ENCODE assay signal across 24 mouse cellular contexts in genomic region chr19:43022611-43023173, GRCm38 (mm10).
A peak's percentile ranks its signal among the peaks of the same experiment; 100 is the strongest.
DNase-seq lines count a peak whose midpoint lies in the region.
"Had no signal": no experiment of that assay in that cellular context is flagged by ENCODE, and none has a peak within 500 bp of the region (broad histone marks: within the 10 kb centered on the region; RNA-seq: fewer than 3 reads in every experiment).

No protein-coding gene starts in this region.

- H3K4me3 ChIP-seq in embryonic facial prominence, embryonic 10.5 days = no peak overlapping the region
- H3K4me3 ChIP-seq: embryonic facial prominence, embryonic 12.5 days; erythroblast, embryonic 14.5 days; forebrain, embryonic 12.5 days; heart, embryonic 13.5 days; left cerebral cortex, adult 2 months; midbrain, embryonic 10.5 days; myocyte; neural tube, embryonic 13.5 days had no signal

- WGBS in embryonic facial prominence, embryonic 10.5 days = 86% methylated on average over 3 of the region's 3 CpGs

- peak; percentile 3 for DNase-seq in adrenal gland, postnatal 10 days
- DNase-seq in adrenal gland, postnatal 4 days (ENCODE audit: low spot score in 2 of 2) = no peak
- DNase-seq in layer of hippocampus, adult 8-10 months (ENCODE audit: low spot score in 2 of 2) = peak; percentile 32 to 37
- no peak for DNase-seq in layer of hippocampus, postnatal 25 days (ENCODE audit: extremely low spot score in 1 of 2, low spot score in 1 of 2)
- peak; percentile 15 for DNase-seq in embryonic facial prominence, embryonic 10.5 days (ENCODE audit: low spot score)
- no peak for DNase-seq in lung, postnatal 25 days (ENCODE audit: low spot score)
- no peak for DNase-seq in yolk sac, embryonic 10.5 days (ENCODE audit: low spot score)
- DNase-seq: cerebellum, adult 2 months; cerebellum, postnatal 25 days; gastrocnemius, postnatal 25 days; heart, adult 18-20 months; heart, postnatal 14 days; kidney, postnatal 25 days; thymus, adult 2 months; thymus, postnatal 4 days had no signal

- no peaks in the 10 kb centered on the region for H3K36me3 ChIP-seq in embryonic facial prominence, embryonic 10.5 days (replicated peaks)
- H3K36me3 ChIP-seq: embryonic facial prominence, embryonic 12.5 days; forebrain, embryonic 12.5 days; heart, embryonic 13.5 days; midbrain, embryonic 10.5 days; neural tube, embryonic 13.5 days had no signal

- no peaks in the 10 kb centered on the region for H3K27me3 ChIP-seq in embryonic facial prominence, embryonic 10.5 days (replicated peaks; ENCODE audit: low read depth, poor library complexity, severe bottlenecking)
- H3K27me3 ChIP-seq: embryonic facial prominence, embryonic 12.5 days; forebrain, embryonic 12.5 days; heart, embryonic 13.5 days; neural tube, embryonic 13.5 days had no signal

- H3K9me3 ChIP-seq in embryonic facial prominence, embryonic 10.5 days = no peaks in the 10 kb centered on the region
- H3K9me3 ChIP-seq: embryonic facial prominence, embryonic 12.5 days; forebrain, embryonic 12.5 days; midbrain, embryonic 10.5 days; neural tube, embryonic 13.5 days had no signal

- H3K27ac ChIP-seq in embryonic facial prominence, embryonic 10.5 days (replicated peaks) = no peak overlapping the region
- H3K27ac ChIP-seq: embryonic facial prominence, embryonic 12.5 days; forebrain, embryonic 12.5 days; heart, embryonic 13.5 days; hindbrain, postnatal 0 days; left cerebral cortex, adult 2 months; midbrain, embryonic 10.5 days; neural tube, embryonic 13.5 days had no signal

- peaks cover 6% of the 10 kb centered on the region for H3K4me1 ChIP-seq in embryonic facial prominence, embryonic 10.5 days
- H3K4me1 ChIP-seq: embryonic facial prominence, embryonic 12.5 days; midbrain, embryonic 10.5 days had no signal

Comparison
In these comparisons a context has a peak if more than half of its experiments do, and no peak if none do; other contexts are left out.
1. DNase-seq: peak in adrenal gland, postnatal 10 days (single experiment), layer of hippocampus, adult 8-10 months (2 of 2) and embryonic facial prominence, embryonic 10.5 days (single experiment); none in adrenal gland, postnatal 4 days (0 of 2), layer of hippocampus, postnatal 25 days (0 of 2), lung, postnatal 25 days (single experiment) and yolk sac, embryonic 10.5 days (single experiment).